Mouse (Mus musculus): ENCODE data around the gene Cacna2d3. TPM values are rescaled to one million over a fixed set of nuclear protein-coding genes. Genes with fewer than 3 reads are reported as not detected.

Gene Cacna2d3
- total RNA-seq, 2 experiments from 2014 or later, result 3.0 TPM

- DNase-seq (ENCODE audit: low spot score in 2 of 2), result no peak
Measured at GRCm38 (mm10) chr14:29403849-29404808, 317.5 kb downstream of the Cacna2d3 start.

GRCm38 (mm10) chr14:29402471-29402870 lies 319.2 kb downstream of the Cacna2d3 start:
- no peak for DNase-seq (ENCODE audit: low spot score in 2 of 2)

GRCm38 (mm10) chr14:29393786-29394185 lies 327.9 kb downstream of the Cacna2d3 start:
- no peak for DNase-seq (ENCODE audit: low spot score in 2 of 2)

- DNase-seq (ENCODE audit: low spot score in 2 of 2), result no peak
Measured at GRCm38 (mm10) chr14:29392851-29393250, 328.8 kb downstream of the Cacna2d3 start.

- no peak for DNase-seq (ENCODE audit: low spot score in 2 of 2)
Measured at GRCm38 (mm10) chr14:29391489-29391888, 330.2 kb downstream of the Cacna2d3 start.

- DNase-seq (ENCODE audit: low spot score in 2 of 2), result peak; percentile 4 to 32
Measured at GRCm38 (mm10) chr14:29387761-29388160, 333.9 kb downstream of the Cacna2d3 start.

- no peak for DNase-seq (ENCODE audit: low spot score in 2 of 2)
Measured at GRCm38 (mm10) chr14:29385500-29385899, 336.2 kb downstream of the Cacna2d3 start.

- DNase-seq (ENCODE audit: low spot score in 2 of 2), result no peak
Measured at GRCm38 (mm10) chr14:29382786-29383185, 338.9 kb downstream of the Cacna2d3 start.

GRCm38 (mm10) chr14:29366911-29367310 lies 354.8 kb downstream of the Cacna2d3 start:
- no peak for DNase-seq (ENCODE audit: low spot score in 2 of 2)

- no peak for DNase-seq (ENCODE audit: low spot score in 2 of 2)
Measured at GRCm38 (mm10) chr14:29362448-29362847, 359.2 kb downstream of the Cacna2d3 start.

- no peak for DNase-seq (ENCODE audit: low spot score in 2 of 2)
Measured at GRCm38 (mm10) chr14:29350627-29351026, 371.0 kb downstream of the Cacna2d3 start.

GRCm38 (mm10) chr14:29341581-29341980 lies 380.1 kb downstream of the Cacna2d3 start:
- no peak for DNase-seq (ENCODE audit: low spot score in 2 of 2)

GRCm38 (mm10) chr14:29340728-29341127 lies 380.9 kb downstream of the Cacna2d3 start:
- no peak for DNase-seq (ENCODE audit: low spot score in 2 of 2)

GRCm38 (mm10) chr14:29334897-29335296 lies 386.8 kb downstream of the Cacna2d3 start:
- no peak for DNase-seq (ENCODE audit: low spot score in 2 of 2)

- DNase-seq (ENCODE audit: low spot score in 2 of 2), result no peak
Measured at GRCm38 (mm10) chr14:29334216-29334615, 387.4 kb downstream of the Cacna2d3 start.

GRCm38 (mm10) chr14:29324430-29324782 lies 397.3 kb downstream of the Cacna2d3 start:
- DNase-seq (ENCODE audit: low spot score in 2 of 2), result no peak

GRCm38 (mm10) chr14:29323718-29324429 lies 397.8 kb downstream of the Cacna2d3 start:
- no peak for DNase-seq (ENCODE audit: low spot score in 2 of 2)

- DNase-seq (ENCODE audit: low spot score in 2 of 2), result no peak
Measured at GRCm38 (mm10) chr14:29313431-29313830, 408.2 kb downstream of the Cacna2d3 start.

- no peak for DNase-seq (ENCODE audit: low spot score in 2 of 2)
Measured at GRCm38 (mm10) chr14:29305623-29306022, 416.0 kb downstream of the Cacna2d3 start.

GRCm38 (mm10) chr14:29296185-29296754 lies 425.4 kb downstream of the Cacna2d3 start:
- no peak for DNase-seq (ENCODE audit: low spot score in 2 of 2)

- DNase-seq (ENCODE audit: low spot score in 2 of 2), result no peak
Measured at GRCm38 (mm10) chr14:29278901-29279300, 442.8 kb downstream of the Cacna2d3 start.

- no peak for DNase-seq (ENCODE audit: low spot score in 2 of 2)
Measured at GRCm38 (mm10) chr14:29278401-29278800, 443.3 kb downstream of the Cacna2d3 start.

All from adrenal gland, postnatal 4 days (tissue).